Mouse (Mus musculus): ENCODE measurements around the gene Rbmx.

DNA sequence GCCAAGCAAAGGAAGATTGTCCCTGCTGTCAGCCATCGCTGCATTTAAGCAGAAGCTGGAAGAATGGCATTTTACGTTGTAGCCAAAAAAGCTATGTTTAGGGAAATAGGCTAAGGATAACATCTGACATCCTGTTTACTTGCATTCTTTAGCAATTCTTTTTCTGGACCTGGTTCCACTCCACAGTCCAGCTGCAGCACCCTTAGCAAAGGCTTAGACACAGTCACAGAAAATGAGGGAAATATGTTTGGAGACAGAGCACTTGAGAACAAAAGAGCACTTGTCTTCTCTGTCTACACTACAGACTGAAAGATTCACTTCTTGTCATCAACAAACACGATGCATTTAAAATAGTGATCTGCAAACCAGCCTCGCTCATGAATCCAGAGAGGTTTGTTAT lies 53.6 kb downstream of the Rbmx start:
- TF ChIP-seq CTCF (IDR thresholded peaks at IDR 0.05) (no peak), EP300 (IDR thresholded peaks at IDR 0.05) (no peak)

Data from lung, postnatal 0 days (tissue).